Mouse (Mus musculus) heart, postnatal 4 days (tissue): ENCODE data around the gene Vmn2r31. TPM values are rescaled to one million over a fixed set of nuclear protein-coding genes. Genes with fewer than 3 reads are reported as not detected.
A peak's percentile ranks its signal among the peaks of the same experiment; 100 is the strongest.
"Not testable (repeated sequence)": the region's sequence is repeated elsewhere in the genome, so short reads cannot be mapped to it uniquely, and the experiment has no call there.

Experiments
- DNase-seq: peaks from one replicate; pipeline ENCODE4 v3.0.0; 2021
- total RNA-seq, 2 experiments: library from RNA; stranded (reverse); gene quantifications; 2 replicates each; pipeline ENCODE4 v1.2.3; 2021

Vmn2r31 gene
- not detected for total RNA-seq

- DNase-seq = not testable (repeated sequence)
Observed at GRCm38 (mm10) chr7:7399603-7400002, at the start of gene Vmn2r31. Gene Vmn2r31 (minus strand): TSS chr7:7399703.

GRCm38 (mm10) chr7:7374431-7374830, 25.1 kb downstream of the Vmn2r31 start, which contains the start of gene Gm45783:
Gene Gm45783 (minus strand): TSS chr7:7374573.
- peak; percentile 6 for DNase-seq

- not testable (repeated sequence) for DNase-seq
Observed at GRCm38 (mm10) chr7:7337509-7337908, 62.0 kb downstream of the Vmn2r31 start, which contains the start of gene Vmn2r30. Gene Vmn2r30 (minus strand): TSS chr7:7337609.

Other genes with a start within 250 kb of the Vmn2r31 start
- gene Zfp418, start 228.4 kb downstream of the Vmn2r31 start, total RNA-seq = 1 to 10 TPM; 1.1 to 1.4 TPM
- gene Zfp772, start 189.7 kb downstream of the Vmn2r31 start, total RNA-seq = 1 to 10 TPM; 2.8 to 2.9 TPM
- gene Vmn2r29, start 152.4 kb downstream of the Vmn2r31 start, total RNA-seq = under 1 TPM in 1 of 2 experiments, not detected in 1; 0.18 TPM
- 1 to 10 TPM in 1 of 2 experiments, under 1 TPM in 1; 0.81 to 2.3 TPM for gene Gm45844, start 121.4 kb downstream of the Vmn2r31 start, total RNA-seq
- gene Clcn4, start 98.9 kb downstream of the Vmn2r31 start, total RNA-seq = 10 to 100 TPM; 50.9 to 55.0 TPM
- gene Vmn2r30, start 62.1 kb downstream of the Vmn2r31 start, total RNA-seq = not detected
- not detected for gene Gm45783, start 25.1 kb downstream of the Vmn2r31 start, total RNA-seq
- not detected for gene Vmn2r32, start 80.3 kb upstream of the Vmn2r31 start, total RNA-seq
- gene Vmn2r33, start 167.1 kb upstream of the Vmn2r31 start, total RNA-seq = not detected